Mouse (Mus musculus): ENCODE measurements around the gene H2bfm. TPM values are rescaled to one million over a fixed set of nuclear protein-coding genes. Genes with fewer than 3 reads are reported as not detected.

H2bfm gene
- polyA plus RNA-seq, 1 experiment from 2014 or later: not detected

GRCm38 (mm10) chrX:136976424-136977084, 49.4 kb downstream of the H2bfm start, which contains the start of the genes Tmsb15l and Tmsb15b1:
Gene Tmsb15l (minus strand): TSS chrX:136976869.
Gene Tmsb15b1 (minus strand): TSS chrX:136976874.
- DNase-seq (ENCODE audit: low spot score): peak; percentile 76
- peak within 1 kb of the TSS; percentile 46 for H3K4me2 ChIP-seq (ENCODE audit: low read depth, low read length, severe bottlenecking)
- 25% methylated on average over 15 of the region's 15 CpGs for WGBS
- H3K27me3 ChIP-seq (ENCODE audit: control insufficient read depth, insufficient read depth, low read length): no peaks in the 10 kb centered on the region
- H3K4me3 ChIP-seq (ENCODE audit: low read depth, low read length): peak within 1 kb of the TSS; percentile 29
- no peaks in the 10 kb centered on the region for H3K4me1 ChIP-seq (replicated peaks; ENCODE audit: control insufficient read depth, insufficient read depth, low read length)
- H3K27ac ChIP-seq (ENCODE audit: low read depth, low read length): no peak within 1 kb of the TSS
- no peaks in the 10 kb centered on the region for H3K9me3 ChIP-seq (ENCODE audit: control insufficient read depth, low read length)
- no peaks in the 10 kb centered on the region for H3K36me3 ChIP-seq (ENCODE audit: control insufficient read depth, insufficient read depth, low read length)
- no peak within 1 kb of the TSS for H3K9ac ChIP-seq (ENCODE audit: low read length)
- ATAC-seq (replicated peaks; ENCODE audit: low FRiP score): peak; percentile 100

Other genes starting within 250 kb of the H2bfm start
- gene Tceal1, start 219.3 kb upstream of the H2bfm start, polyA plus RNA-seq (2014; fragmentation: Nextera tagmentation; extraction: Ambion mirVana): 9.7 and 11.2 TPM in 2 replicates
- gene Morf4l2, start 183.6 kb upstream of the H2bfm start, polyA plus RNA-seq (2014; fragmentation: Nextera tagmentation; extraction: Ambion mirVana): 550 and 558 TPM in 2 replicates
- not detected in 2 replicates for gene Glra4, start 147.2 kb upstream of the H2bfm start, polyA plus RNA-seq (2014; fragmentation: Nextera tagmentation; extraction: Ambion mirVana)
- 6.8 and 7.4 TPM in 2 replicates for gene Plp1, start 104.7 kb upstream of the H2bfm start, polyA plus RNA-seq (2014; fragmentation: Nextera tagmentation; extraction: Ambion mirVana)
- gene Rab9b, start 58.6 kb upstream of the H2bfm start, polyA plus RNA-seq (2014; fragmentation: Nextera tagmentation; extraction: Ambion mirVana): 2.1 and 2.4 TPM in 2 replicates
- 49.6 and 58.7 TPM in 2 replicates for gene Tmsb15b2, start 48.2 kb downstream of the H2bfm start, polyA plus RNA-seq (2014; fragmentation: Nextera tagmentation; extraction: Ambion mirVana)
- 4.6 and 7.0 TPM in 2 replicates for gene Tmsb15l, start 49.5 kb downstream of the H2bfm start, polyA plus RNA-seq (2014; fragmentation: Nextera tagmentation; extraction: Ambion mirVana)
- gene Tmsb15b1, start 49.5 kb downstream of the H2bfm start, polyA plus RNA-seq (2014; fragmentation: Nextera tagmentation; extraction: Ambion mirVana): 20.9 and 25.3 TPM in 2 replicates
- gene Zcchc18, start 65.8 kb downstream of the H2bfm start, polyA plus RNA-seq (2014; fragmentation: Nextera tagmentation; extraction: Ambion mirVana): 94.4 and 99.1 TPM in 2 replicates
- 13.7 and 14.6 TPM in 2 replicates for gene Slc25a53, start 111.0 kb downstream of the H2bfm start, polyA plus RNA-seq (2014; fragmentation: Nextera tagmentation; extraction: Ambion mirVana)
- 14.6 and 17.1 TPM in 2 replicates for gene Fam199x, start 122.3 kb downstream of the H2bfm start, polyA plus RNA-seq (2014; fragmentation: Nextera tagmentation; extraction: Ambion mirVana)
- not detected in 2 replicates for gene Esx1, start 194.8 kb downstream of the H2bfm start, polyA plus RNA-seq (2014; fragmentation: Nextera tagmentation; extraction: Ambion mirVana)

Data from forebrain, embryonic 11.5 days (tissue).